Mouse (Mus musculus): ENCODE results near the gene Marf1. TPM values are rescaled to one million over a fixed set of nuclear protein-coding genes. Genes with fewer than 3 reads are reported as not detected.
"Not testable (repeated sequence)": the region's sequence is repeated elsewhere in the genome, so short reads cannot be mapped to it uniquely, and the experiment has no call there.

Marf1 gene
- polyA plus RNA-seq, 1 experiment from 2014 or later = 16.2 TPM

- Histone ChIP-seq H3K9ac (no peak overlapping the region), H3K9me3 (no peaks in the 10 kb centered on the region), H3K4me1 (peaks cover 25% of the 10 kb centered on the region), H3K4me2 (no peak overlapping the region), H3K27ac (no peak overlapping the region), H3K27me3 (replicated peaks) (no peaks in the 10 kb centered on the region), H3K36me3 (replicated peaks) (no peaks in the 10 kb centered on the region), H3K4me3 (no peak overlapping the region)
- ATAC-seq (replicated peaks) = no peak
- WGBS = 74% methylated on average over 1 of the region's 1 CpGs
Measured at GRCm38 (mm10) chr16:14160941-14161340, 2.2 kb downstream of the Marf1 start.

GRCm38 (mm10) chr16:14159746-14160131 lies 3.4 kb downstream of the Marf1 start:
- Histone ChIP-seq H3K36me3 (replicated peaks) (no peaks in the 10 kb centered on the region), H3K27me3 (replicated peaks) (no peaks in the 10 kb centered on the region), H3K4me1 (peaks cover 25% of the 10 kb centered on the region), H3K4me3 (peak overlapping the region; percentile 74), H3K27ac (peak overlapping the region; percentile 94), H3K9ac (peak overlapping the region; percentile 82), H3K9me3 (no peaks in the 10 kb centered on the region), H3K4me2 (peak overlapping the region; percentile 52)
- ATAC-seq (replicated peaks) = peak; percentile 45
- 0% methylated on average over 10 of the region's 10 CpGs for WGBS

DNA sequence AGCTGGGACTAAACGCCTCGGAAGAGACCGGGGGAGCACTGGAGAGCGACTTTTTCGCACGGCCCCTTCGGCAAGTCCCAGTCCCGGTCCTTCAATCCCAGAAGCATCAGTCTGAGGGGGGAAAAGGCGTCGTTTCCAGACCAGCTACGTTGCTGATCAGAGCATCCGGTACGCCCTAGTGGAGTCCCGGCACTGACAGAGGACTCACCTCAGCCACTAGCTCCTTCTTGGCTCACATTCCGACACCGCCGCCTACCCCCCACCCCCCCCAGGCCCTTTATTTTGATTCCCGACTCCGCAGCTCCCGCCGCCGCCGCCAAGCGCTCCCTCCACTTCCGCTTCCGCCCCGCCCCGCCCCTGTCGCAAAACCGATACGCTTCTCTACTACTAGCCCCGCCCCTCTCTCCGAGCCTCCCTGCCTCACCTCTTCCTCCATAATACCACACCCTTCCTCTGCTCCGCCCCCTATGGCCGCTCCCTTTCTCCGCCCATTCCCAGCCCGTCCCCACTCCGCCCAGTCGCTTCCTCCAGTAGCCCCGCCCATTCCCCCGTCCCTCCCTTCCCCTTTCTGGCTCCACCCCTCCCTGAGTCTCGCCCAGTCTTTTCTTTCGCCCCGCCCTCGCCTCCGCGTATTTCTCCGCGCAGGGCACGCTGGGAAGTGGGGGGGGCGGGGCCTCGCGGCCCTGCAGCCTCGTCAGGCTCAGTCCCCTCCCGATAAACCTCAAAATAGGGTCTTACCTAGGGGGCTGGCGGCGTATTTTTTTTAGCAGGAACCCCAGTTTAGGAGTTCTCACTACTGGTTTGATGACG lies 4.0 kb downstream of the Marf1 start:
- H3K4me2 ChIP-seq = peak overlapping the region; percentile 61
- H3K4me3 ChIP-seq = peak overlapping the region; percentile 74
- H3K9me3 ChIP-seq = no peaks in the 10 kb centered on the region
- peaks cover 24% of the 10 kb centered on the region for H3K4me1 ChIP-seq
- peak; percentile 97 for ATAC-seq (replicated peaks)
- WGBS = 1% methylated on average over 56 of the region's 58 CpGs
- H3K27ac ChIP-seq = peak overlapping the region; percentile 94
- no peaks in the 10 kb centered on the region for H3K27me3 ChIP-seq (replicated peaks)
- peak overlapping the region; percentile 82 for H3K9ac ChIP-seq
- H3K36me3 ChIP-seq (replicated peaks) = no peaks in the 10 kb centered on the region

DNA sequence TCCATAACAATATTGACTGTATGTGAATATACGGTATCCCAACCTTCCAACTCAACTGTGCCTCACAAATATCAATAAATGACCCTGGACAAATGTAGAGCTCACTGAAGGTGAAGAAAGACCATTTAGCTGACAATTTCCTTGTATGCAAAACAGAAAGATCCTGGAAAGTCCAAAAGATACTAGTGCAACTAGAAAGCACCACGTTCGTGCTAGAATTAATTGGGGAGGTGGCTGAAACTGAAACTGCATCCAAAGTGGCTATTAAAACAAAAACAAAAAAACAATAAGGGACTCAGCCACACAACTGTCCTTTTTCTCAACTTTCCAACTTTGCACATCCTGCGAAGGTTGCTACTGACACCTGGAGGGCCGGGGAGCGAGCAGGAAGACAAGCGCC lies 4.6 kb downstream of the Marf1 start:
- Histone ChIP-seq H3K4me2 (peak overlapping the region; percentile 61), H3K27ac (peak overlapping the region; percentile 94), H3K36me3 (replicated peaks) (no peaks in the 10 kb centered on the region), H3K27me3 (replicated peaks) (no peaks in the 10 kb centered on the region), H3K4me1 (peaks cover 18% of the 10 kb centered on the region), H3K9ac (peak overlapping the region; percentile 75), H3K9me3 (no peaks in the 10 kb centered on the region), H3K4me3 (peak overlapping the region; percentile 74)
- no peak for ATAC-seq (replicated peaks)
- 11% methylated on average over 7 of the region's 7 CpGs for WGBS

- Histone ChIP-seq H3K9ac (no peak overlapping the region), H3K27ac (no peak overlapping the region), H3K36me3 (replicated peaks) (no peaks in the 10 kb centered on the region; the same call in 1 of the 2 replicates), H3K4me2 (no peak overlapping the region), H3K4me3 (no peak overlapping the region), H3K27me3 (replicated peaks) (no peaks in the 10 kb centered on the region), H3K4me1 (peaks cover 11% of the 10 kb centered on the region), H3K9me3 (no peaks in the 10 kb centered on the region)
- no peak for ATAC-seq (replicated peaks)
- WGBS = 89% methylated on average over 6 of the region's 6 CpGs
Measured at GRCm38 (mm10) chr16:14156312-14156711, 6.8 kb downstream of the Marf1 start.

DNA sequence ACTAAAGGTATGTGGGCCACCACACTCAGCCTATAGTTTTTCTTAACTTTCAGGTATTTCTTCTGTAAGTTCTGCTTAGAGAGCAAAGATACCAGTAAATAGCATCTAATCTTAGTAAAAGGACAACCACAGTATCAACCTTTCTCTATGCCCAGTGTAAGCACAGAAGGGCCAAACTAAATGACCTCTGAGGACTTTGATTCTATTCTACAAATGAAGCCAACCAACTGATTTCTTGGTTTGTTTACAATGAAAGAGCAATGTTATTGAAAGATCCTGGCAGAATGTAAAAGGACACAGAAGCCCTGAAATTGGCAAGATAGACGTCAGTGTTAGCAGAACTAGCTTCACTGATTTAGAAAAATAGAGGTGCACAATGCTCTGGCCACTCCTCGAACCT lies 7.5 kb downstream of the Marf1 start:
- H3K36me3 ChIP-seq (replicated peaks); H3K27me3 ChIP-seq (replicated peaks); H3K4me3 ChIP-seq; ATAC-seq (replicated peaks); H3K27ac ChIP-seq; H3K4me2 ChIP-seq; H3K9ac ChIP-seq; H3K9me3 ChIP-seq: not testable (repeated sequence)
- 71% methylated on average over 1 of the region's 2 CpGs for WGBS
- H3K4me1 ChIP-seq = peaks cover 11% of the 10 kb centered on the region

- H3K36me3 ChIP-seq (replicated peaks) = peaks cover 17% of the 10 kb centered on the region
- H3K4me2 ChIP-seq = no peak overlapping the region
- no peaks in the 10 kb centered on the region for H3K4me1 ChIP-seq
- WGBS = 96% methylated on average over 4 of the region's 4 CpGs
- no peak for ATAC-seq (replicated peaks)
- H3K27me3 ChIP-seq (replicated peaks) = no peaks in the 10 kb centered on the region
- no peak overlapping the region for H3K9ac ChIP-seq
- H3K9me3 ChIP-seq = no peaks in the 10 kb centered on the region
- H3K27ac ChIP-seq = no peak overlapping the region
- H3K4me3 ChIP-seq = no peak overlapping the region
Measured at GRCm38 (mm10) chr16:14151718-14152117, 11.4 kb downstream of the Marf1 start.

GRCm38 (mm10) chr16:14147712-14148111 lies 15.4 kb downstream of the Marf1 start:
- Histone ChIP-seq H3K9me3 (no peaks in the 10 kb centered on the region), H3K4me1 (no peaks in the 10 kb centered on the region), H3K27ac (no peak overlapping the region), H3K9ac (no peak overlapping the region), H3K27me3 (replicated peaks) (no peaks in the 10 kb centered on the region), H3K4me3 (no peak overlapping the region), H3K36me3 (replicated peaks) (peaks cover 38% of the 10 kb centered on the region), H3K4me2 (no peak overlapping the region)
- ATAC-seq (replicated peaks) = no peak

DNA sequence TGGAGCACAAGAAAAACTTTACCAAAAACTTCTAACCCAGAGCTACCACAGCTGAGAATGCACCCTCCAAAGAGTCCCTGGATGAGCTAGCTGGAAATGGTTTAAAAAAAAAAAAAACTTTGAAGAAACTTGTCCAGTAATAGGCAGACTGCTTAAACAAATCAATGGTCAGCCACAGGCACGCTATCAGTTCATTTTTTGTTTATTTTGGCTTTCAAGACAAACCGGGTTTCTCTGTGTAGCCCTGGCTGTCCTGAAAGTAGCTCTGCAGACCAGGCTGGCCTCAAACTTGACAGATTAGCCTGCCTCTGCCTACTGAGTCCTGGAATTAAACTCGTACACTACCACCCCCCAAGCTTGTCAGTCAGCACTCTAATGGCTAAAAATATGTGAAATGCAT lies 19.9 kb downstream of the Marf1 start:
- WGBS = 93% methylated on average over 3 of the region's 3 CpGs
- H3K27ac ChIP-seq = no peak overlapping the region
- H3K9me3 ChIP-seq = no peaks in the 10 kb centered on the region
- ATAC-seq (replicated peaks) = no peak
- peaks cover 55% of the 10 kb centered on the region for H3K36me3 ChIP-seq (replicated peaks)
- H3K4me2 ChIP-seq = no peak overlapping the region
- H3K27me3 ChIP-seq (replicated peaks) = no peaks in the 10 kb centered on the region
- H3K4me3 ChIP-seq = no peak overlapping the region
- H3K9ac ChIP-seq = no peak overlapping the region
- H3K4me1 ChIP-seq = no peaks in the 10 kb centered on the region

DNA sequence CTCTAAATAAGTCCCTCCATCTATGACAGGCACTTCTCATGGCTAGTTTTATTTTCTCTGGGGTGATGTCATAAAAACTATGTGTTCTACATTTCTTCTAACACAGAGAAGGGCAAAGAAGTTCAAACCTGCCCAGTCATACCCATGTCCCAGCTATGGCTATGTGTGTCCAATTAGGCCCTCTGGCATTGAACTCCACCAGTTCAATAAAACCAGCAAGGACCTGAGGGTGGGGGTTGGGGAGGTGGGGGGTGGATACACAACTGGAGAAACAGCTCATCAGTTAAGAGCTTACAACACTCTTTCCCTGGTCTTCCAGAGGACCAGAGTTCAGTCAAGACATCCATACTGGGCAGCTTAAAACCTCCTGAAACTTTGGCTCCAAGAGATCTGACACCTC lies 24.0 kb downstream of the Marf1 start:
- Histone ChIP-seq H3K9ac (no peak overlapping the region), H3K27ac (no peak overlapping the region), H3K27me3 (replicated peaks) (no peaks in the 10 kb centered on the region), H3K4me1 (no peaks in the 10 kb centered on the region), H3K4me2 (no peak overlapping the region), H3K9me3 (no peaks in the 10 kb centered on the region), H3K4me3 (no peak overlapping the region), H3K36me3 (replicated peaks) (peaks cover 58% of the 10 kb centered on the region)
- ATAC-seq (replicated peaks) = no peak

- H3K9ac ChIP-seq = no peak overlapping the region
- H3K4me3 ChIP-seq = no peak overlapping the region
- H3K4me1 ChIP-seq = no peaks in the 10 kb centered on the region
- peaks cover 66% of the 10 kb centered on the region for H3K36me3 ChIP-seq (replicated peaks)
- no peak overlapping the region for H3K4me2 ChIP-seq
- WGBS = 83% methylated on average over 1 of the region's 1 CpGs
- H3K9me3 ChIP-seq = no peaks in the 10 kb centered on the region
- no peak for ATAC-seq (replicated peaks)
- no peak overlapping the region for H3K27ac ChIP-seq
- H3K27me3 ChIP-seq (replicated peaks) = no peaks in the 10 kb centered on the region
Measured at GRCm38 (mm10) chr16:14137976-14138561, 25.1 kb downstream of the Marf1 start.

- Histone ChIP-seq H3K4me1 (no peaks in the 10 kb centered on the region), H3K9me3 (no peaks in the 10 kb centered on the region), H3K4me3 (no peak overlapping the region), H3K9ac (no peak overlapping the region), H3K27me3 (replicated peaks) (no peaks in the 10 kb centered on the region), H3K36me3 (replicated peaks) (peaks cover 67% of the 10 kb centered on the region), H3K4me2 (no peak overlapping the region), H3K27ac (no peak overlapping the region)
- 85% methylated on average over 2 of the region's 2 CpGs for WGBS
- ATAC-seq (replicated peaks) = no peak
Measured at GRCm38 (mm10) chr16:14135014-14135413, 28.1 kb downstream of the Marf1 start.

DNA sequence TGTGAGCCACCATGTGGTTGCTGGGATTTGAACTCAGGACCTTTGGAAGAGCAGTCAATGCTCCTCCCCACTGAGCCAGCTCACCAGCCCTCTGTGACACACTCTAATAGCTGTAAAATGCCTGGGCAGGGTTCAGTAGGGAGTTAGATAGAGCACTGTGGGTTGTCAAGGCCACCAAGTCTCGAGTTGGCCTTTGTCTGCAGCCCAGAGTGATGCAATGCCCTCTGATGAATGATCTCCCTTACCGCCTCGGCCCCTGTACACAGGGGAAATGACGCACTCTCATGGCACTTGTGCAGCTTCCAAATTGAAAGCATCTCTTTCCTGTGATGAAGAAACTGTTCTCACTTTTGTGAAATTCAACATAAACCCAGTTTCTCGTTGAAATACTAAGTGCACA lies 31.3 kb downstream of the Marf1 start:
- no peaks in the 10 kb centered on the region for H3K9me3 ChIP-seq
- H3K36me3 ChIP-seq (replicated peaks) = peaks cover 58% of the 10 kb centered on the region
- H3K4me3 ChIP-seq = no peak overlapping the region
- no peaks in the 10 kb centered on the region for H3K27me3 ChIP-seq (replicated peaks)
- H3K4me2 ChIP-seq = no peak overlapping the region
- 91% methylated on average over 5 of the region's 5 CpGs for WGBS
- H3K4me1 ChIP-seq = no peaks in the 10 kb centered on the region
- H3K27ac ChIP-seq = no peak overlapping the region
- no peak overlapping the region for H3K9ac ChIP-seq
- ATAC-seq (replicated peaks) = no peak
